Mouse (Mus musculus): ENCODE measurements around the gene Cd47.

The Cd47 gene

DNA sequence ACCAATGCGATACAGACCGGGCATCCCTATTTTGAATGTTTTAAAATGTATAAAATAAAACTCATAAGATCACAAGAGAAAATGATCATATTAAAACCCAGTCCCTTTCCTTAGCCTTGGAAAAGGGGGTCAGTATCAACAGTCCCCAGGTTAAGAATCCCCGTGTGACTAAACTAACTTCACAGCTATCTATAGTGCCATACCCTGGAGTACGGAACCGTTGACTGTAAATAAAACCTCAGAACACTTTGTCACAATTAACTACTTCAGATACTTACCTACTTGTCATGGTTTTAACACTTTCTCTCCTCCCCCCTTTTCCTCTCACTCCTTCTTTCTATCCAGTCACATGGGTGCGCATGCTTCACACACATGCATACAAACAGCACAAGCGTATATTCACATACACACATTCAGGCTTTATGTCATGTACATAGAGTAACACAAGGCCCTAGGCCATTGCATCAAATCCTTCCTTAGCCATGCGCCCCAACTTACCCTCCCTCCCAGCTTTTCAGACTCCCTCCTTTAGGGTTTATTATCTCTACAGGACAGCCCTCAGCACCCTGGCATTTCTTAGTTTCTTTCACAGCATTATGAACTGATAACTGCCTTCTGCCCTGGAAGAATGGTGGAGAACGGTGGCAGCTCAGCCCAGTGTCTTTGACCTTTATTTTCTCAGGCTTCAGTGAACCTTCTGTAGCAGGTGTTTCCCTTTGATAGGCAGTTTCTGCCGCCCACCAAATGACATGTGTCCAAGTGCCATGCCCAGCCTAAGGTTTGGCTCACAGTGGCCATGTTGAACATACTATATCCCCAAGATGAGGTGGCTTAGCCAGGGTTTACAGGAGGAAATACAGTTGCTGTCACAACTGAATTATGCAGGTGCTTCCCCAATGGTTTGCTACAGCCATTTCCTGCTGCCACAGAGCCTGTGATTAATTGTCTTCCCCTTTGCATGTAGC lies at the start of gene Cd47:
TSS of gene Cd47 (plus strand) at position 937 of the 965 bp plus-strand sequence.
- DNase-seq, result peak; percentile 51 to 61

DNA sequence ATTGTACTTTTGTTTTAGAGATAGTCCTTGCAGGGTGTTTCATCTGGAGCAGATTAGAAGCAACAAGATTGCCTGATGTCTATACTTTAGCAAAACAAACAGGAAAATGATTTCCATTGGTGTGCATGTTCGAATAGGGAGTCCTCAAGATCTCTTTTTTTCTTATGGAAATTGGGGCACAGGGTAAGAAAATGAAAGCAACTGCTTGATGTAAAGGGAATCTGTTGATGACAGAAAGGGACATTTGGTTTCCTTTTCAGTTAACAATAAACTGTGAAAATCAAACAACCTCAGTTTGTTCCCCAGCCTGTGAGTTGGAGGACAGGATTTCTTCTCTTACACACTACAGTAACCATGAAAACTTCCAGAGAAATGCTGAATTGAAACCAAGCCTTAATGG lies 47.4 kb upstream of the Cd47 start:
- DNase-seq, result no peak

DNA sequence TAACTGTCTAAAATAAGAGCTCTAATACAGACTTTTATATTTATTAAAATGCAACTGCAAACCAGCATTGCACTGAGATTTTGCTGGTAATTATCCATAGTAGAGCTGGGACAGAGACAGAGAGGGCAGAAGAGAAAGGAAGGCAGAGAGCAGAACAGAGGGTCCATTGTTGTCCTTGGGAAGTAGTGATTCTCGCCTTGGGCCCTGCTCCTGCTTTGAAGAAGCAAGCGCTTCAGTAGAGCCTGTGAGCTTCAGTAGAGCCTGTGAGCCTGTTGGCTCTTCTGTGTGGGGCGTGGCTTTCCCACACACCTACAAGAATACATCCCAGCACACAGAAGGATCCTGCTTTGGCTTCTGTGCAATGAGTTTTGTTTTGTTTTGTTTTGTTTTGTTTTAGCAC lies 47.0 kb upstream of the Cd47 start:
- DNase-seq, result no peak

DNA sequence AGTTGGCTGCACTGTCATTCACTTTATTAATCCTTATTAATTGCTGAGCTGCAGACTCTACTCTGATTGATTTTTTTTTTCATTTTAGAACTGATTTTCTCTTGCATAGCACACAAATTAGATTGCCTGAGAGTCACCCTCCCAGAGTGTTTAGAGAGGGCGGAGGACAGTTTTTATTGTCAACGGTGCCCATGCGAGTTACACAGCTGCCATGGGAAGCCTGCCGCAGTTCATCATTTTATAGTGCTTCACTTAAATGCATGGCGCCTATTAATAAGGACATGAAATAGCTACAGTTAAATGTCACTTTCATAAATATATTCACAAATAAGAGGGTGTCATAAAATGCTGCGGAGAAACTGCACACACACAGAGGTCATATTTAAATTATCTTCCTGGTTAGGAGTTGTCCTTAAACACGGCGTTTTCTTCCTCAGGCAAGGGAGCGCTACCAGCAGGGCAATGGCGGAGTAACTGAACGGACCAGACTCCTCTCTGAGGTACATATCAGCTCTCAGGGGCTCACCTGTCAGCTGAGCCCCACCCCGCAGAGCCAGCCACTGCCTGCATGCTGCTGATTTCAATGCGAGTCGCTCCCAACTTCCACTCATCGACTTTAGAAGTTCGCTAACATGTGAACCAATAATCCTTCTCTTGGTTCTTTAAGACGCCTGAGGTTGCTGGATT lies 39.7 kb upstream of the Cd47 start:
- no peak for DNase-seq

DNA sequence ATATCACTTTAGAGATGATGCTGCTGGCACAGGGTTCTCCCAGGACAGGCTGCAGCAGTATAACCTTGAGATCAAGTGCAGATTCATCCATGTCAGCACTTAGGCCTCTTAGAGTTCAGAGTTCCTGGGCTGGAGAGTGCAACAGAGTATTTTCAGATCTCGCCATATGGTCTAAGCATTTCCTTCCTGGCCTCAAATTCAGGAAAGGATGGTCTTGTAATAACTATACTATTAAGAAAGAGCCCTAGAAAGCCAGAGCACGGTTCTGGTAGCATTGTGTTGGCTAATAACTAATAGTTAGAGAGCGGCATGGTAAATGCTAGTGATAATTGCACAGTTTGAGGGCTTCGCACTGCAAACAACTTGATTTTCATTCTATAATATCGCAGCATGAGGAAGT lies 38.4 kb upstream of the Cd47 start:
- DNase-seq, result no peak

DNA sequence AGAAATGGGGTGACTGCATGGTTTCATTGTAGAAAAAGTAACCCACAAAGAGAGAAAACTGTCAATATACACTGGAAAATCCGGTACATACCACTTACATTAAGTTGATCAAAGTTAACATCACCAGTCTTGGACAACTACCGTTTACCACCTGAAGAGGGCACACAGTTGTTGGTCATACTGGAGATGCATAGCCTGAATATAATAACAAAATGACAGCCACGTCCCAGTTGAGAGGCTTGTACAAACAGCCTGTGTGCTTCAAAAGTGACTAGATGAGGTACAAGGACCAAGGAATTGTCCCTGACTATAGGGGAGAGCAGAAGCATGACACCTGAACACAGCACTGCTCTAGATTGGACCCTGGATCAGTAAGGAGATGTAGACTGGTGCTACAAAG lies 34.0 kb upstream of the Cd47 start:
- DNase-seq, result peak; percentile 39 to 59

DNA sequence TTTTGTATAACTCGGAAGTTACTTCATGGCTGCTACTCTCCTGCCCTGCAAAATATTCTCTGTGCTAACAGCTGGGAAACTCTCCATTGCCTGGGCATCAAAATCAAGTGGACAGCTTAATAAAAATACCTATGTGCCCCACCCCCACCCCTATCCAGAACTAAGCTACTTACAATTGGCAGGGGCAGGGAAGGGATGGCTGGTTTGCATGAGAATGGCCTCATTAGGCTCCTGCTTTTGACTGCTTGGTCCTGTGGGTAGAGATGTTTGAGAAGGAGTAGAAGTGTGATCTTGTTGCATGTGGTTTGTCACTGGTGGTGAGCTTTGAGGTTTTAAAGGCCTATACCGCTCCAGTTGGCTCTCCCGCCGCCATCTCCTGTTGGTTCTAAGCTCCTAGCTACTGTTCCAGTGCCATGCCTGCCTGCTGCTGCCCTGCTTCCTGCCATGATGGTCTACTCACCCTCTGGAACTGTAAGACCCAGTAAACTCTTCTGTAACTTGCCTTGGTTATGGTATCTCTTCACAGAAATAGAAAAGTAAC lies 31.8 kb upstream of the Cd47 start:
- DNase-seq, result no peak

DNA sequence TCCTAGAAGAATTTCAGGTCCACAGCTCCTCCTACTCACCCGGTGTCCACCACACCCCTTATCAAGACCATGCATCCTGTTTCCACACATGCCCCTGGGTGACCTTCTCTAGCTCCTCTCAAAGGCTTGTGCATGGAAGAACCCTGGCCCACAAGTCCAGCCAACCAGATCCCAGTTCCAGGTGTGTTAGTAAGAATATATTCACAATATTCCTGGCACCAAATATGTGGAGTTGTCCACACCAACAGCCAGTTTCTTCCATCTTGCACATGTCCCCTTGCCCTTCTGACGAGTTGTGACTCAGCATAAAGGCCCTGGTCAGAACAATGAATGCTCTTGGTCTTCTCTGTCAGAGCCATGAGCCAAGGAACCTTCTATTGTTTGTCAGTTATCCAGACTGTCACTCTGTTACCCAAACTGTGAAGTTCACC lies 30.5 kb upstream of the Cd47 start:
- no peak for DNase-seq

DNA sequence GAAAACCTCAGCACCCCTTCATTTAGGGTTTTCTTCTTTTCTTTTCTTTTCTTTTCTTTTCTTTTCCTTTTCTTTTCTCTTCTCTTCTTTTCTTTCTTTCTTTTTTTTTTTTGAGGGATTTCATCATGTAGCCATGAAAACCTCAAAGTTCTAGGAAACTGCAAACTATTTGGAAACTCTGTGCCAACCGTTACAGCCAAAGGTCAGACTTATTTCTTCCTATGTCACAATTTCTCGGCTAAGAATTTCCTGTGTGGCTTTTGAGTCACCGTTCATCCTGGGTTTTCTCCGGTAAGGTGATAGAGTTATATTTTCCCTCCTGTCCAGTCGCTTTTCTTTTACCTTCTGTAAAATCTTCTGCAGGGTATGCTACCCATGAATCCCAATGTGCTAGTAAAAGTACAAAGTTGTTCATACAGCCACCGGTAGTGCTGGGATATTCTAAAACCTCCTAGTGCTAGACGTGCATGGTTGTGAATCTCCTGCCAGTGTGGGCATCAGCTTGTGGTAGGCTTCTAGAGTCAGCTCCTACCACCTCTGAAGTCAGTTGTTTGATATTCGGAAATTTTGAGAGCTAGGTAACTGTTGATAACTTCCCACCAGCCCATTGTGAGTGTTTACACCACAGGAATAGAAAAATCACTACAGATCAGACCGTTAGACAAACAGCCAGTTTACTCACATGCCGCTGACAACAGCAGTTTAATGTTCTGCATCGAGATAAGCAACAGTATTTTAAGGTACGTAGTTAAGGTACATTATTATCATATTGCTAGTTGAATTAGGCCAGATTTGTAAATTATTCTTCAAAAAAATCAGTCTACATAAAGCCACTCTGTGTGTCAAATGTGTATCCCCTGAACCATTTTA lies 29.8 kb upstream of the Cd47 start:
- DNase-seq, result no peak

DNA sequence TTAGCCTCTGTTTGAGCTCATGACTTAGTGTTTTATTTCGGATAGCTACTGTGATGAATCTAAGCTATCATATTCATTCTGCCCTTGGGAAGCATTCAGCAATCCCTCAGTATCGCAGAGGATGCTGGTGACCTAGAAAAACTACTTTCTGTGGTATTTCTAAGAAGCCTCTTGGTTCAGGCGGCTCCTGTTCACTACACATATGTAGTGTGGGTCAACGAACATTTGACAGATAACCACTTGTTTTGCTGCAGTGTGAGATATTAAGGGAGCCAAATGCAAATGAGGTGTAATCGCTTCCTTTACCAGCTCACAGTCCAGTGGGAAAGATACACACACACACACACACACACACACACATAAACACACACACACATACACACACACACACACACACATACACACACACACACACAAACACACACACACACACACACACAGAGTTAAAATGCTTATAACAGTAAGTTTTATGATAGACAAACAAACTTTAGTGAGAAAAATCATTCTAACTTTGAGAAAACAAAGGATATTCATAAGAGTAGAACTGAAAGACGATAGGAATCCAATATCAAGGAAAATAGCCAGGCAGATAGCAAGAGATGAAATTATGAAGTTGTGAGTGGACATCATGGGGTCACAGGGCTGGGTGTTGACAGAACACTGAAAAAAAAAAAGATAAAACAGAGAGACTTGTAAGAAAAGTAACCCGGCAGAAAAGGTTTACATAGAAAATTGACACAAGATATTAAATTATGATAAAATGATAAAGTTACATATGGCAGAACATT lies 28.5 kb upstream of the Cd47 start:
- no peak for DNase-seq

DNA sequence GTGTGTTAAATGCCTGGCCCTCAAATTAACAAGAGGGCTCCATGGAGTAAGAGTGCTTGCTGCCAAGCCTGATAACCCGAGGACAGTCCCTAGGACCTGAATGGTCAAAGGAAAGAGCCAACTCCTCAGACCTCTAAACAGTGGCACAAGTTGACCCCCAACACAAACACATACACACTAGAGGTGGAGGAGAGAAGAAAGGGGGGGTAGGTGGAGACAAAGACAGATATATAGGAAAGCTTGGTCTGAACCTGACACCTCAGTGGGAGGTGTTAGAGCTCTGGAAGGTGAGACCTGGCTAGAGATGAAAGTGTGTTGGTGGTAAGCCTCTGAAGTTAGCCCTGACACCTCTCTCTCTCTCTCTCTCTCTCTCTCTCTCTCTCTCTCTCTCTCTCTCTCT lies 27.8 kb upstream of the Cd47 start:
- DNase-seq, result no peak

DNA sequence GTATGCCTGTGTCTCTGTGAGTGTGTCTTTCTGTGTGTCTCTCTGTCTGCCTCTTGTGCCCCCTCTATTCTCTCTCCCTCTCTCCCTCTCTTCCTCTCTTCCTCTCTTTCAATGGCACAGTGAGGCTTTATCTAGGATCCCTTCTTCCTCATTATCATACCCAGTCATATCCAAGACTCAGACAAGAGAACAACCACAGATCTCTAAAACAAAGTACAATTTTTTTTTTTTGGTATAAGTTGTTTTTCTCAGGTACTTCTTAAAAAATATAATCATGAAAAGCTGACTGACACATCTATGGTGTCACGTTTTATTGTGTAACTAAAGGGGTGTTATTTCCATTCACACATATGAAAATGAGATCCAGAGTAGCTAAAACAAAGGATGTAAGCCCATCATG lies 27.3 kb upstream of the Cd47 start:
- no peak for DNase-seq

DNA sequence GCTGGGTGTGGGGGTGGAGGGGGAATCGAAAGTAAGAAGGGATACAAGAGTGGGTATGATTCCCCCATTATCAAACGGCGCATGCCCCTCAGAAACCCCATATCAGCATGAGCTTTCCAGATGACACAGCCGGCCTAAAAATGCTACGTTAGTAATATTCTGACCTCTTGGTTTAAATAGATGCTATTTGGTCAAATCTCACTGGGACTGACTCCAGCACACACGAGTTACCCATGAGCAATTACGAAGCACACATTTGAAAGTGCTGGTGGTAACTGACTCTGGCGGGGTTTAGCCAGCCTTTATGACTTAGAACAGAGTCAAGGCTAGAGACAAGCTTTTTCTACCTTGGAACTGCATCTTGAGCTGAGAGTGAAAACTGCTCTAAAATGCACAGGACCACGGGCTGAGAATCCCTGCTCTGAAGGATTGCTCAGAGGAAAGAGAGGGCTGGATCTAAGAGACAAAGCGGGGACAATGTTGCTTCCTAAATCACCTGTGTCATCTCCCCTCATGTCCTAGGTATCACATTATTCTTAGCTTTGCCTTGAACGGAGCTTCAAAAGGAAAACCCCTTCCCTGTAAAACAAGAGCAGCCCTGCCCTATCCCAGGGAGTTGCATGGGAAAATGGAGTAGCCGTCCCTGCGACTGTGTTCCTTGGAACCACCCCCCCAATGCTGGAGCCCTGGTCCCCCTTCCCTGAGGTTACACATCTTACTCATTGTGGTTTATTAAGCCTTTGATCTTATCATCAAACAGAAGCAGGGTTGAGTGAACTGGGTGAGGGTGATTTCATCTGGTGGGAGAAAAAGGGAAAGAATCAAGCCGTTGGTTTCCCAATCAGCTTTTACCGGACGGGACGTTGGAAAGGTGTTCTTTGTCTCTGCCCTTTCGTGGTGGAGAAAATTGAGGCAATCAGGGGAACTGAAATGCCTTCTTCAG lies 26.0 kb upstream of the Cd47 start:
- DNase-seq, result no peak

DNA sequence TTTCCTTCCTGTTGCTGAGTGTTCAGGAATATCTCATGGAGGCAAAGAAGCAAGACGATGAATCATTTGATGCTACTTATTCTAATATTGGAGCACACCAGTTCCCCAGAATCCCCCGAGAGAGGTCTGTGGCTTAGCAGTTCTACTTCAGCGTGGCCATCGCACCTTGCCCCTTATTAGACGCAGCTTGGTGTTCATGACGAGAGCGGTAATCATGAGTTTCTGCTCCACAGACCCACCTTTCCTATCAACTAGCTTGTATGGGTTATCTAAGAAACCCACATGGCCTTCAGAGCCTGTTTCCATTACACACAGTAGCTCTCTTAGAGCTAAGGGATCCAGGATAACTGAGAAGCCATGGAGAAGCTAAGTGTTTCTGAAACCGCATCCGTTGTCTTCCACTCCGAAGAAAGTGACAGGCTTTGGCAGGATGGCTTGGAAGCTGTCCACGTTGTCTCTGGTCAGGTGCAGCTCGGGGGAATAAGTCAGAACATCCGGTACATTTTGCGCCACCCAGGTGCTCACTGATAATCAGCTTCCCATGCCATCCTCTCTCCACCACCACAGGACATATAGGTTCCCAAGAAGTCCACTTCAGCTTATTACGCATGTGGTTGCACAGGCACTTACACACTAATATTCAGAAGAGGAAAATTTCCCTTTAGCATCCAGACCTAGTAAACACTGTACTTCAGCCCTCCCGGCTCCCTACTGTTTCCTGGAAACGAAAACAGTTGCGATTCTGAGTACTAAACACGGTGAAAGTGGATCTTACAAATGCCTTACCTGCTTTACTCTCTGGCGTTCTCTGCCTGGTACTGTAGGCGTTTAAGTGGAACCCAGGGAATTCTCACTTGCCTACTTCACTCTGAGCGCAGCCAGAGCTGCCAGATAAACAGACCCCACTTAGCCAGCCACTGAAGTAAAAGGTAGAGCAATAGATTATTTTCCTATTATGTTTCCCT lies 25.0 kb upstream of the Cd47 start:
- DNase-seq, result no peak

DNA sequence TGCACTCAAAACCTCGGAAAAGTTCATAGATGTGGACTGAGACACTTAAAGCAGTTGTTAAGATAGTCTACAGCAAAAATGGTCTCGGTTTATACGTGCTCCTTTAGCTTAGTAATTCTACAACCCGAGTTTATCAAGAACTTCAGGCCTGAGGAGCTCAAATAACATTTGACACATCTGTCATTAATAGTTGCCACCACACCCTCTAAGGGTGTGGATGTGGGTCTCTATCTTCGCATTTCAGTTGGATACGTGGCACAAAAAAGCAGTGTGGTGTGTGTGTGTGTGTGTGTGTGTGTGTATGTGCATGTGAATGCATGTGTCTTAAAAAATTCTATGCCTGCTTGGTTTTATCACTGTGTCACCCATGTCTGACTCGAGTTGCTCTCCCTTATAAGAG lies 23.4 kb upstream of the Cd47 start:
- no peak for DNase-seq

DNA sequence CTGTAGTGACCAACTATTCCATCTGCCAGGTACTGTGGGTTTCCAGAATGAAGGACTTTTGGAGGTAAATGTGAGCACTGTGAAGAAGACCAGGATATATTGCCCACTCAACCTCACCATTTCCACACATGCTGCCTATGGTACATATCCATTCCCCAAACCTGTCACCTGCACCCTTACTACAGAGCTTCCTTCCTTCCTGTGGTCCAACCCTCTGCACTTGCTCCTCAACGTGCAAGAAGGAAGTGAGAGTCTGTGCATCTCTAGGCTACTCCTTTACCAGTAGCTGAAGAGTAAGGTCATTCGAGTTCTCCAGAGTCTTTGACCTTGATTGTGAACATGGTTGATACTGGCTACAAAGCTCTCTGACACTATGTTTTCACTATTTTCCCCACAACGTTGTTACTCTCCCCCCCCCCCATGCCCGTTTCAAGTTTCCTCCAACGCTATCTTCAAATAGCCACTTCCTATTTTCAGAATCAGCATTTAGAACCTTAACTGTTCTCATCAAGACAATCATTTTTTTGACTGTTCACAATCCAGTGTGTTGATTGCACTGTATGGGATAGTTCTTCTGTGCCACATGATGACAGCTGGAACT lies 18.7 kb upstream of the Cd47 start:
- no peak for DNase-seq

DNA sequence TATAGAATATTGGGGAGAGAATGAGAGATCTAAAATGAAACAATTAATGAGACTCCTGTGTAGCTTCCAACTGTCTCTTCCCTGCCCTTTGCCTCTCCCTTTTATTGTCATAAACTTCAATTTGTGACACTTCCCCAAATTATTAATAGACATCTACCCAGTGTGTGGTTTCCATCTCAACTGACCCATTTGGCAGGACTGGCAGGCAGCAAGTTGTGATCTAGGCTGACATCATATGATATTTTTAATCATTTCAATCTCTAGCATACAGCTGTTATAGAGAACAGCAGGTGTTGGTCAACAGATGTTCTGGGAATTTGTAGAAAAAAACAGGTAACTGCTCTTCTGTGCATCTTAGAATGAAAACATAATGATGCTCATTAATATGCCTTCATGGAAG lies 17.0 kb upstream of the Cd47 start:
- DNase-seq, result no peak

DNA sequence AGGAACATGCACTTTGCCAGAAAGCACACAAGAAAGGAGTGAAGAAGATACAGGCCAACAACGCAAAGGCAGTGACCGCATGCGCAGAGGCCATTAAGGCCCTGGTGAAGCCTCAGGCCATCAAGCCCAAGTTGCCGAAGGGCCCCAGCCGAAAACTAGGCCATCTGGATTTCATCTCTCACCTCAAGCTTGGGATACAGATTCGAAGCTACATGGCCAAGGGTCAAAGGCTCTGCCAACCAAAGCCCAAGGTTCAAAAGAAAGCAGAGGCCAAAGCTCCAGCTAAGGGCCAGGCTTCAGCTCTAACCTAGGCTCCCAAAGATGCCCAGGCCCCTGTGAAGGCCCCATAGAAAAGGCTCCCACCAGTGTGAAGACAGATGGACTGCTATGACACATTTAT lies 14.2 kb upstream of the Cd47 start:
- no peak for DNase-seq

DNA sequence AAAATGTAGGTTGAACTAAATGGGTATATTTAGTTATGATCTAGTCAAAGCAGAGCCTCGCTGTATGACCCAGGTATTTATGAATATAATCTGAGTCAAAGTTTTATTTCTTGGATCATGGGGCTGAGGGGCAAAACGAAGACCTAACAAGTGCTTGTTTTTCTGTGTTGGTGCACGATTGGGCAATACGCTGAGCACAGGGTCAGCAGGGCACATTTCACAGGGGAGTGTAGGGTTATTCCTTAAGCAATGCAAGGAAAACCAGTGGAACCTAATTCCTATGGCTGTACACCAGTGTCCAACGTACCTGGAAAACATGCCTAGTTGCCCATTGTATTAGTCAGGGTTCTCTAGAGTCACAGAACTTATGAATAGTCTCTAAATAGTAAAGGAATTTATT lies 12.6 kb upstream of the Cd47 start:
- no peak for DNase-seq

Measured in kidney, postnatal 36 days (tissue).